Mouse (Mus musculus): Measurements from ENCODE around the gene Ube2o. TPM values are rescaled to one million over a fixed set of nuclear protein-coding genes. Genes with fewer than 3 reads are reported as not detected.

Ube2o gene
- total RNA-seq, 2 experiments from 2014 or later: 5.2 to 5.4 TPM

- 0 out of 2 replicates have a peak, but pooled peaks have one; percentile 39 for ATAC-seq (replicated peaks; ENCODE audit: poor library complexity, severe bottlenecking)
Measured at GRCm38 (mm10) chr11:116522886-116523698, 58.2 kb downstream of the Ube2o start.

DNA sequence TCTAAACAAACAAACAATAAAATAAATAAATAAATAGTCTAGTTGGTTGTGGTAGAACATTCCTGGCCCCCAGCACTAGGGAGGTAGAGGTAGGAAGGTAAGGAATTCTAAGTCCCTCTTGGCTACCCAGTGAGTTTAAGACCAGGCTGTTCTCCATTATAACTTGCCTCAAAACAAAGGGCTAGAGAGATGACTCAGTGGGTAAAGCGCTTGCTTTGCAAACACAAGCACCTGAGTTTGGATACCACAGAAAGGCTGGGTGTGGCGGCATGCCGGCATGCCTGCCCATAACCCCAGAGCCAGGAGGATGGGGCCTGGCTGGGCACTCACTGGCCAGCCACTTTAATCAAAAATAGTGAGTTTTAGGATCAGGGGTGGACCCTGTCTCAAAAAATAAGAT is 59.2 kb downstream of the Ube2o start:
- no peak for ATAC-seq (replicated peaks; ENCODE audit: poor library complexity, severe bottlenecking)

GRCm38 (mm10) chr11:116521143-116521542 is 60.1 kb downstream of the Ube2o start:
- ATAC-seq (replicated peaks; ENCODE audit: poor library complexity, severe bottlenecking): no peak

- peak; percentile 59 for ATAC-seq (replicated peaks; ENCODE audit: poor library complexity, severe bottlenecking)
Measured at GRCm38 (mm10) chr11:116518482-116518881, 62.8 kb downstream of the Ube2o start.

DNA sequence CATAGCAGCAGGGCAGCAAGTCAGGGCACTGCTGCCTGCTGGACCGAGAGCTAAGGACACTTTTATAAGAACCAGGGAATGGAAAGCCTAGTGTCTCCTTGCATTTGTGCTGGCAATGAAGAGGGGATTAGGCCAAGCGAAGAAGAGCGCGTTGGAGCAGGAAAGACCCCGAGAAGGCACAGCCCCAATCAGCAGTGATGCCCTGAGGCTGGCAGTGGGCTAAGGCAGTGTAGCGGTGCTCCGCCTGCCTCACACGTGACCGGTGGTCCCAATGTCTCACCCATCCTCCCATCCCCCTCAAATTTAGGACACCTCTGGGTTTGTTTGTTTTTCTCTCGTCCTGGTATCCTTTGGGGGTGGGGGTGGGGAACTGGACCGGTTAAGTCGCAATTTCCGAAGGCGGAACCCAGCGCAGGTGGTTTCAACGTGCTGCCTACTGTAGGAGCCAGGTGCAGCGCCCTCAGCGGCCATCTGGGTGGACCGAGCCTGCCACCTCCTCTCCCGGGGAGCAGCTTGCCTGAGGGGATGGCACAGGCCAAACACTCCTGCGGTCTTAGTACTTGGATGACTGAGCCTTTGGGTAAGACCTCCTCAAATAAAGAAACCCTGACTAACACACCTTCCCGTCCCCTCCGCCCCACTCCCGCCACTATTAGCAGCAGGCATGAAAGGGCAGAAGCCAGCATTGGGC is 65.8 kb downstream of the Ube2o start:
- ATAC-seq (replicated peaks; ENCODE audit: poor library complexity, severe bottlenecking): no peak

GRCm38 (mm10) chr11:116513531-116514038 is 67.7 kb downstream of the Ube2o start:
- no peak for ATAC-seq (replicated peaks; ENCODE audit: poor library complexity, severe bottlenecking)

GRCm38 (mm10) chr11:116512987-116513386 is 68.3 kb downstream of the Ube2o start:
- ATAC-seq (replicated peaks; ENCODE audit: poor library complexity, severe bottlenecking): no peak

- ATAC-seq (replicated peaks; ENCODE audit: poor library complexity, severe bottlenecking): no peak
Measured at GRCm38 (mm10) chr11:116512154-116512553, 69.1 kb downstream of the Ube2o start.

DNA sequence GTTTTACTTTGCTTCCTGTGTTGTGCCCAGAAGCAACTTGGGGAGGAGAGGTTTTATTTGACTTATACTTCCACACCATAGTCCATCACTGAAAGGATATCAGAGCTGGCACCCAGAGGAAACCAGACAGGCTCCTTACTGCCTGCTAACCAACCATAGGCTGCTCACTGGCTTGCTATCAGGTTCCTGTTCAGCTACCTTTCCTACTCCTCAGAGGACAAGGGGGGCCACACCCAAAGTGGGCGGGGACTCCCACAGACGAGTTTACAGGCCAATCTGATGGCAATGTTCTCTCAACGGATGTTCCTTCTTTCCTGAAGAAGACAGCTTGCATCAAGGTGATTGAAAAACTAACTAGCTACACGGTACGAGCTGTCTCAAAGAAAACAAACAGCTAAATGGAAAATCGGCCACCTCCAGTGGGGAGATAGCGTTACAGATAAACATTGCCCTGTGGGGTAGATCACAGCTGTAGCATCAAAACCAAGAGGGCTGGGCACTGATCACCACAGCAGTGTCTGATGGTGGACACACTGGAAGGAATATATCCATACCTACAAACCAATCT is 69.9 kb downstream of the Ube2o start:
- ATAC-seq (replicated peaks; ENCODE audit: poor library complexity, severe bottlenecking): no peak

DNA sequence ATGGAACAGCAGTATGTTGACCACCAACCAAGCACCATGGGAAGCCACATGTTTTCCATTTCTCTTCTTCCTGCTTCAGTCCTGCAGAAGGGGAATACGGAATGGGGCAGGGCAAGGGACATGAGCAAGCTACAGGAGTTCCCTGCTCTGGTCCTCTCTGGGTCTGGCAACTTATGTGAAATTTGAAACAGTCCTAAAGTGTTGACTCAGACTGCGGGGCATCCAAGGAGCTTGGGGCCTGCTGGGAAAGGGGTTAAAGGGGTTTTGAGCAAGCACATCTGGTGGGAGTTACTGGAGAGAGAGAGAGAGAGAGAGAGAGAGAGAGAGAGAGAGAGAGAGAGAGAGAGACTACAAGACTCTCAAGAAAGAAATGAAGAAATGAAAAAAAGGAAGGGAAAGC is 72.6 kb downstream of the Ube2o start:
- no peak for ATAC-seq (replicated peaks; ENCODE audit: poor library complexity, severe bottlenecking)

DNA sequence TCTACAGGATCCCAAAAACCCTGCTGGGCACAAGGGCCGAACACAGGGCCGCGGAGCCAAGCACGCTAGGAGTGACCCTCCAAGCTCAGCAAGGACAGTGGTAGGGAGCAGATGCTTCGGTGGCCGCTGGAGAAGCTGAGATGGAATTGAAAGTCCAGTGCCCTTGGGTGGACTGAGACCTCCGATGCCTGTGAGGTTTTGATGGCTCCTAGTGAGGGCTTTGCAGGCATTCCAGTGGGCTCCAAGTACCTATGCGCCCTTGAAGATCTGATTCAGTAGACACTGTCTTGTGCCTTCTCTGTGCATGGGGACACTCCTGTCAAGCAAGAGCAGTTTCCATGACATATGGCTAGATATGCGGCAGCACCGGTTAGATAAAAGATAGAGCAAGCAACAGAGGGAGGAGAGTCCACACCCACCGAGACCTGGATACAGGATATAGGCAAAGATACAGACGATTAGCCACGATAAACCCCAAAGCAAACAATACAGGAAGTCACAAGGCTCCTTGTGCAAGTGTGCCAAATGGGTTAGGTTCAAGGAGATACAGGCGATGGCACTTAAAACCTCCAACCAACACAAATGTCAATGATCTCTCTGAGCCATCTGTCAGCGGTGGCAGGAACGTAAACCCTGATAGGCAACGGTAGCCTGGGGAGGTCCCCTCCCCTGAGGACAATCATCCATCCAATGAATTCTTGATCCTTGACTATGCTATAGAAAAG is 74.9 kb downstream of the Ube2o start:
- peak; percentile 27; the same call in 1 of the 2 replicates for ATAC-seq (replicated peaks; ENCODE audit: poor library complexity, severe bottlenecking)

- ATAC-seq (replicated peaks; ENCODE audit: poor library complexity, severe bottlenecking): no peak
Measured at GRCm38 (mm10) chr11:116505573-116505972, 75.7 kb downstream of the Ube2o start.

DNA sequence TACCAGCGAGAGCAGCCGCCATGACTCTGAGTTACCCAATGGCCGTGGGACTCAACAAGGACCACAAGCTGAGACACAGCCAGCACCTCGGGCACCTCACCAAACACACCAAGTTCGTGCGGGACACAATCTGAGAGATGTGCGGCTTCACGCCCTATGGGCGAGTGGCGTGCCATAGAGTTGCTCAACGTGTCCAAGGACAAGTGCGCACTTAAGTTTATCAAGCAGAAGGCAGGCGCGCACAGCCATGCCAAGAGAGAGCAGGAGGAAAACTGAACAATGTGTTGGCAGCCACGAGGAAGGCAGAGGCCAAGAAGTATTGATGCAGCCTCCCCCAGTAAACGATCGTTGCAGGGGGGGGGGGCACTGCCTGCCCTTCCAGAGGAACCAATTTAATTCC is 76.7 kb downstream of the Ube2o start:
- no peak for ATAC-seq (replicated peaks; ENCODE audit: poor library complexity, severe bottlenecking)

DNA sequence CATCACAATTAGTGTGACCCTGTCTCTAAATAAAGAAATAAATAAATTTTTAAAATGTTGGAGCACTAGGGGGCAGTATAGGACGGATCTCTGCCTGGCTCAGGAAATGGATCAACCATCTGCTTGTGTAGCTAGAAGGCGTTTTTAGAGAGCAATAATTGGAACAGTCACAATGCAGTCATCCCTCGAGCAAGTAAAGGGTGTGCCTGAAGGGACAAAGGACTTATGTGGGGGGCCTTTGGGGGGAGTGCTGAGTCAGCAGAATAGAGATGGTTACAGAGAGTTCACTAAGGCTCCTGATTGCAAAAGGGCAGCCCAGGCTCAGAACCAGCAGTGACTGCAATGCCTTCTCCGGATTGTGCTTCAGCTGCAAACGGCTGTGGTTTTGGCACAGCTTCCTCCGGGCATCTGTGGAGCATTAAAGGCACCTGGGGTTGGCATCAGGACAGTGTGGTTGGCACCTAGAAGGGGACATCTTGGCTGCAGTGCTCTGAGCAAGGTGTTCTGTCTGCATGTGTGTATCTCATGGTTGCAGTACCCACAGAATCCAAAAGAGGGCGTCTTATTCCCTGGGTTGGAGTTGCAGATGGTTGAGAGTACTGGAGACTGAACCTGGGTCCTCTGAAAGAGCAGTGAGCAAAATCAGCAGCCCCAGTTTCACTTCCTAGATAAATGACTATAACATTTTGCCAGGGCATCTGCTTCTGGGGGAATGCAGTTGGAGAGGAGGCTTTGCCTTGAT is 80.1 kb downstream of the Ube2o start:
- ATAC-seq (replicated peaks; ENCODE audit: poor library complexity, severe bottlenecking): peak; percentile 40

DNA sequence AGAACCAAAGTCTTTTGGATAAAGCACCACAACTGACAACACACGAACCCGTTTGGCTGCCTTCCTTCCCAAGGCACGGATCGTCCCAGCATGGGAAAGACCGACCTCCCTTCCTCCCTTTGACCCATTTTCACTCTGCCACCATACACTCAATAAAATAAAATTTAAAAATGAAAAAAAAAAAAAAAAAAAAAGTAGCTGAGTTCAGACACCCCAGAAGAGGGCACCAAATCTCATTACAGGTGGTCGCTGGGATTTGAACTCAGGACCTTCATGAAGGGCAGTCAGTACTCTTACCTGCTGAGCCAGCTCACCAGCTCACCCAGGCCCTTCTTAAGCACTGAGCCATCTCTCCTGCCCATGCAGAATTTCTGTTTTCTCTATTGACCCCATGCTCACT is 82.2 kb downstream of the Ube2o start:
- no peak for ATAC-seq (replicated peaks; ENCODE audit: poor library complexity, severe bottlenecking)

GRCm38 (mm10) chr11:116498596-116498995 is 82.7 kb downstream of the Ube2o start:
- no peak for ATAC-seq (replicated peaks; ENCODE audit: poor library complexity, severe bottlenecking)

DNA sequence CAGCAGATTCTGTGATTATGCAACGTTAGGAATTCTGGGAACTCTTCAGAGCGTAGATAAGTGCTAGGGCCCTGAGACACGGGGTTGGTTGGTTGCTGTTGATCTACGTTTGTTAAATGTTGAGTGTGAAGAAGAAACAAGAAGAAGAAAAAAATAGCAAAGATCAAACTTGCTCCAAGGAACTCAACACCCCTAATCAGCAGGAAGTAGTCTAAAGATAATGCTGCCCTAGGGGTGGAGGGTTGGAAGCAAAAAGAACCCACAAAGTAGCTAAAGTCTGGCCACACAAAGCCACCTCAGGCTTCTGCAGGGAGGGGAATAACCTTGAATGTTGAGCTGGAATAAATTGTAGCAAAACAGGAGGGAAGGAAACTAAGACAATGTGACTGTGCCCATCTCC is 83.9 kb downstream of the Ube2o start:
- ATAC-seq (replicated peaks; ENCODE audit: poor library complexity, severe bottlenecking): no peak

DNA sequence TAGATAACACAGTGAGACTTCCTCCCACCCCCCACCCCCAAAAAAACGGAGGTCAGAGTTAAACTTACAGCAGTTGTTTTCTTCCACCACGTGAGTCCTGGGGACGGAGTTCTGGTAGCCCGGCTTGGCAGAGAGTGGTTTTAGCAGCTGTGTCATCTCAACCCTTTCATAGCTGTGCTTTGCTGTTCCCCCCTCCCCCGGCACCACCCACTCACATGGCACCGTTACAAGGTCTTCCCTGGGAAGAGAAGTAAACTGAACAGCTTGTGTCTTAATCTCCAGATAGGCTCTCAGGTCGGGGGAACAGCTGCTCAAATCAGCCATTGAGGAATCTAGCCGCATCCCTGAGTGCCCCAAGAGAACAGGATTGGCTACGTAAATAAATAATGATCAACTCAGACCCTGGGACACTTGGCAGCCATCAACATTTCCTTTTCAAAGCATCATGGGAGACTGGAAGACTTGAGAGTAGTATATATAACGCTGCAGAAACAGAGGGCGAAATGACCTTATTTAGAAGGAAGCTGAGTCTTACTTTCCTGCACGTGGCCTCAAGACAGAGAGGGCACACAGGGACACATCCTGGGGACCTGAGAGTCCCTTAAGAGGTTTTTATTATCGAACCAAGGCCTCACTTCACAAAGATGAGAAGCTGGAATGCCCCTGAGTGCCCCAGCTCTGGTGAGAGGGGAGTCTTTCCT is 86.6 kb downstream of the Ube2o start:
- ATAC-seq (replicated peaks; ENCODE audit: poor library complexity, severe bottlenecking): no peak

GRCm38 (mm10) chr11:116493795-116494252 is 87.4 kb downstream of the Ube2o start, which contains the start of gene Prpsap1:
Prpsap1 (minus strand) TSS chr11:116494202.
- peak; percentile 80 for ATAC-seq (replicated peaks; ENCODE audit: poor library complexity, severe bottlenecking)
